Mouse (Mus musculus) thymus, adult 2 months (tissue): ENCODE data around the gene Guca2a.

ENCODE experiments used
- CTCF ChIP-seq: fragments of 200-500 bp; IDR thresholded peaks from 2 replicates; pipeline ENCODE4 v1.5.1; 2012; ENCODE audit warnings: mild to moderate bottlenecking, control low read depth, low read length, moderate library complexity, borderline replicate concordance; ENCODE audit not compliant: control insufficient read depth, poor library complexity, insufficient read depth; ENCODE audit errors: extremely low read depth
- POLR2A ChIP-seq: fragments of 200-500 bp; IDR thresholded peaks from 2 replicates; pipeline ENCODE4 v1.6.1; 2012; ENCODE audit warnings: mild to moderate bottlenecking, low read length, control low read depth, moderate library complexity; ENCODE audit not compliant: control insufficient read depth, poor library complexity, insufficient read depth; ENCODE audit errors: extremely low read depth

GRCm38 (mm10) chr4:119672685-119673084 is 35.2 kb downstream of the Guca2a start:
- TF ChIP-seq CTCF (peak; percentile 52; the same call in 1 of the 2 replicates), POLR2A (no peak)
